10 mouse cellular contexts compared by ENCODE assay signal in genomic region chr16:87611420-87611819, GRCm38 (mm10). TPM values are rescaled to one million over a fixed set of nuclear protein-coding genes. Genes with fewer than 3 reads are reported as not detected.
DNase-seq lines count a peak whose midpoint lies in the region; ATAC-seq and TF ChIP-seq lines count a peak whose summit lies in the region.
"Had no signal": no experiment of that assay in that cellular context is flagged by ENCODE, and none has a peak within 500 bp of the region (broad histone marks: within the 10 kb centered on the region; RNA-seq: fewer than 3 reads in every experiment).

No protein-coding gene starts in this region.

- H3K4me2 ChIP-seq in liver, embryonic 12.5 days, result no peak overlapping the region
- H3K4me2 ChIP-seq: stomach, embryonic 15.5 days had no signal

- H3K9me3 ChIP-seq in liver, embryonic 12.5 days (replicated peaks), result no peaks in the 10 kb centered on the region
- H3K9me3 ChIP-seq: megakaryocyte, embryonic 14.5 days; stomach, embryonic 15.5 days had no signal

- no peaks in the 10 kb centered on the region for H3K27me3 ChIP-seq in liver, adult 2 months (ENCODE audit: control insufficient read depth, insufficient read depth, low read length)
- H3K27me3 ChIP-seq in liver, embryonic 12.5 days (replicated peaks), result no peaks in the 10 kb centered on the region
- H3K27me3 ChIP-seq: megakaryocyte, embryonic 14.5 days; stomach, embryonic 15.5 days had no signal

- no peak for TF ChIP-seq CTCF in liver, adult 2 months (IDR thresholded peaks at IDR 0.05; ENCODE audit: low read depth, low read length)

- peak overlapping the region; percentile 75 for H3K9ac ChIP-seq in liver, adult 2 months (ENCODE audit: low read depth, low read length)
- H3K9ac ChIP-seq in liver, embryonic 12.5 days, result no peak overlapping the region
- H3K9ac ChIP-seq: stomach, embryonic 15.5 days had no signal

- peak; percentile 100 for DNase-seq in liver, adult 2 months (ENCODE audit: extremely low read depth, low read depth, low spot score)
- DNase-seq in adrenal gland, postnatal 36 days, result peak; percentile 35 to 62
- peak; percentile 39 to 57 for DNase-seq in heart, postnatal 10 days
- DNase-seq in lung, postnatal 36 days, result peak; percentile 58
- DNase-seq in left cerebral cortex, postnatal 4 days, result no peak
- no peak for DNase-seq in layer of hippocampus, adult 11-12 months (ENCODE audit: low spot score)
- DNase-seq in cerebellum, postnatal 25 days, result no peak

- TF ChIP-seq POLR2A in liver, adult 2 months (IDR thresholded peaks at IDR 0.05; ENCODE audit: extremely low read depth, insufficient read depth, low read length), result 0 out of 2 replicates have a peak, but pooled peaks have one; percentile 39

- peak overlapping the region; percentile 94 for H3K27ac ChIP-seq in liver, adult 2 months (replicated peaks; ENCODE audit: insufficient read depth, low read depth, low read length)
- no peak overlapping the region for H3K27ac ChIP-seq in liver, embryonic 12.5 days
- H3K27ac ChIP-seq: stomach, embryonic 15.5 days had no signal

- WGBS in liver, adult 2 months, result 4% methylated on average over 14 of the region's 14 CpGs
- 72% methylated on average over 14 of the region's 14 CpGs for WGBS in liver, embryonic 12.5 days (ENCODE audit: insufficient replicate concordance)

- no peaks in the 10 kb centered on the region for H3K36me3 ChIP-seq in liver, adult 2 months (ENCODE audit: control insufficient read depth, insufficient read depth, low read length)
- H3K36me3 ChIP-seq in liver, embryonic 12.5 days, result no peaks in the 10 kb centered on the region
- H3K36me3 ChIP-seq: stomach, embryonic 15.5 days had no signal

- intact Hi-C loops in heart, postnatal 10 days (cut with DNase I), result loop anchor here (5.0 kb wide), 1 partner anchor 86 kb away; the partner anchor contains the start of gene Bach1
- intact Hi-C loops in left cerebral cortex, postnatal 4 days (cut with DNase I), result no loop called here

- H3K4me1 ChIP-seq in liver, adult 2 months (ENCODE audit: control insufficient read depth, insufficient read depth, low read length), result peaks cover 4% of the 10 kb centered on the region; the same call in 1 of the 2 replicates
- peaks cover 12% of the 10 kb centered on the region; the same call in 1 of the 2 replicates for H3K4me1 ChIP-seq in liver, embryonic 12.5 days
- H3K4me1 ChIP-seq: stomach, embryonic 15.5 days had no signal

- H3K4me3 ChIP-seq in liver, adult 2 months (ENCODE audit: insufficient read depth, low read depth, low read length), result peak overlapping the region; percentile 48; the same call in 1 of the 2 replicates
- no peak overlapping the region for H3K4me3 ChIP-seq in liver, embryonic 12.5 days
- H3K4me3 ChIP-seq: stomach, embryonic 15.5 days had no signal

- H3K79me2 ChIP-seq in liver, adult 2 months (ENCODE audit: control insufficient read depth, insufficient read depth, low read length), result no peaks in the 10 kb centered on the region

- no peak for ATAC-seq in liver, embryonic 12.5 days

RNA-seq across cellular contexts. Expression of gene Map3k7cl, which starts 58.3 kb away (rescaled TPM):
- 0.07 TPM in 1 of 2 replicates, not detected in the other for total RNA-seq in liver, adult 2 months (2014; rRNA removed)
- polyA plus RNA-seq in liver, adult 2 months (2012; rRNA removed), result not detected in 2 replicates
- polyA plus RNA-seq in liver, embryonic 12.5 days (2016; fragmentation: Nextera tagmentation; extraction: Ambion mirVana), result not detected in 2 replicates
- total RNA-seq in adrenal gland, postnatal 36 days (2021), result 1 to 10 TPM in 1 of 2 experiments, under 1 TPM in 1; 0.72 to 1.0 TPM
- 1 to 10 TPM; 5.6 to 7.4 TPM for total RNA-seq in heart, postnatal 10 days (2021)
- total RNA-seq in left cerebral cortex, postnatal 4 days (2021), result under 1 TPM; 0.28 to 0.52 TPM

Comparison
In these comparisons a context has a peak if more than half of its experiments do, and no peak if none do; other contexts are left out.
1. DNase-seq: peak in liver, adult 2 months (single experiment), adrenal gland, postnatal 36 days (2 of 2), heart, postnatal 10 days (2 of 2) and lung, postnatal 36 days (single experiment); none in left cerebral cortex, postnatal 4 days (single experiment), layer of hippocampus, adult 11-12 months (single experiment) and cerebellum, postnatal 25 days (0 of 2).